In genomic region chr19:6405433-6405832, GRCm38 (mm10) we compare ENCODE assay signal across 33 mouse cellular contexts.
"Had no signal": no experiment of that assay in that cellular context is flagged by ENCODE, and none has a peak within 500 bp of the region (broad histone marks: within the 10 kb centered on the region; RNA-seq: fewer than 3 reads in every experiment).

No protein-coding gene starts in this region.

- H3K9me3 ChIP-seq: heart, embryonic 10.5 days; heart, embryonic 12.5 days; heart, embryonic 13.5 days; heart, embryonic 15.5 days; hindbrain, embryonic 10.5 days; hindbrain, embryonic 12.5 days; hindbrain, embryonic 15.5 days; intestine, embryonic 15.5 days; kidney, embryonic 15.5 days had no signal

- H3K36me3 ChIP-seq: heart, embryonic 10.5 days; heart, embryonic 12.5 days; heart, embryonic 13.5 days; heart, embryonic 15.5 days; hindbrain, embryonic 10.5 days; hindbrain, embryonic 12.5 days; intestine, embryonic 15.5 days; kidney, embryonic 15.5 days had no signal

- H3K27ac ChIP-seq: heart, embryonic 10.5 days; heart, embryonic 13.5 days; heart, embryonic 15.5 days; hindbrain, embryonic 12.5 days; hindbrain, embryonic 14.5 days; hindbrain, embryonic 15.5 days; hindbrain, postnatal 0 days; intestine, embryonic 15.5 days; kidney, embryonic 15.5 days; kidney, postnatal 0 days; layer of hippocampus, adult 2 months had no signal

- H3K9ac ChIP-seq: heart, embryonic 12.5 days; heart, embryonic 13.5 days; heart, embryonic 15.5 days; hindbrain, embryonic 12.5 days; hindbrain, embryonic 14.5 days; hindbrain, embryonic 15.5 days; intestine, embryonic 15.5 days; kidney, embryonic 15.5 days had no signal

- H3K4me3 ChIP-seq: heart, embryonic 10.5 days; heart, embryonic 12.5 days; heart, embryonic 13.5 days; heart, embryonic 15.5 days; hindbrain, embryonic 10.5 days; hindbrain, embryonic 12.5 days; hindbrain, embryonic 15.5 days; intestine, embryonic 15.5 days; kidney, embryonic 15.5 days; layer of hippocampus, adult 2 months had no signal

- DNase-seq: heart, postnatal 10 days; heart, postnatal 14 days; heart, postnatal 36 days; heart, postnatal 4 days; kidney, adult 11 months; kidney, adult 18-20 months; kidney, adult 2 months; kidney, adult 8-10 months; kidney, adult 9 months; kidney, postnatal 10 days; kidney, postnatal 14 days; kidney, postnatal 25 days; kidney, postnatal 36 days; layer of hippocampus, adult 9-11 months; layer of hippocampus, postnatal 36 days had no signal

- H3K4me2 ChIP-seq: heart, embryonic 11.5 days; heart, embryonic 12.5 days; heart, embryonic 13.5 days; heart, embryonic 15.5 days; hindbrain, embryonic 12.5 days; hindbrain, embryonic 14.5 days; hindbrain, embryonic 15.5 days; intestine, embryonic 15.5 days; kidney, embryonic 15.5 days had no signal

- ATAC-seq: hindbrain, embryonic 16.5 days; hindbrain, postnatal 0 days; inflammation-experienced regulatory T-cells, adult 6 months; intestine, embryonic 15.5 days; intestine, embryonic 16.5 days; intestine, postnatal 0 days had no signal
